Mouse (Mus musculus) liver, adult 2 months (tissue): ENCODE measurements around the gene Mief2. TPM values are rescaled to one million over a fixed set of nuclear protein-coding genes. Genes with fewer than 3 reads are reported as not detected.
A peak's percentile ranks its signal among the peaks of the same experiment; 100 is the strongest.

Experiments
- DNase-seq: peaks from one replicate; pipeline ENCODE4 v3.0.0-alpha.2; 2011; ENCODE audit warnings: low read depth, low spot score; ENCODE audit errors: extremely low read depth
- H3K27ac ChIP-seq: fragments of 200-500 bp; replicated peaks from 2 replicates; pipeline ENCODE4 v1.5.1; 2012; ENCODE audit warnings: low read depth, mild to moderate bottlenecking, control low read depth, inconsistent platforms, low read length; ENCODE audit not compliant: insufficient read depth
- H3K27me3 ChIP-seq: fragments of 200-500 bp; 2 replicates; pipeline ENCODE4 v1.6.1; 2012; ENCODE audit warnings: mild to moderate bottlenecking, moderate library complexity, low read length, inconsistent platforms; ENCODE audit not compliant: control insufficient read depth, insufficient read depth
- H3K36me3 ChIP-seq: fragments of 200-500 bp; 2 replicates; pipeline ENCODE4 v1.6.1; 2012; ENCODE audit warnings: low read length, inconsistent platforms; ENCODE audit not compliant: control insufficient read depth, insufficient read depth
- H3K4me1 ChIP-seq: fragments of 200-500 bp; 2 replicates; pipeline ENCODE4 v1.6.1; 2011; ENCODE audit warnings: low read length; ENCODE audit not compliant: control insufficient read depth, insufficient read depth
- H3K4me3 ChIP-seq: fragments of 200-500 bp; 2 replicates; pipeline ENCODE4 v1.5.1; 2011; ENCODE audit warnings: low read depth, mild to moderate bottlenecking, control low read depth, low read length, moderate library complexity; ENCODE audit not compliant: insufficient read depth
- H3K79me2 ChIP-seq: fragments of 200-500 bp; 2 replicates; pipeline ENCODE4 v1.6.1; 2012; ENCODE audit warnings: inconsistent platforms, mild to moderate bottlenecking, low read length, moderate library complexity; ENCODE audit not compliant: control insufficient read depth, insufficient read depth
- H3K9ac ChIP-seq: fragments of 200-500 bp; 2 replicates; pipeline ENCODE4 v1.6.1; 2012; ENCODE audit warnings: low read depth, mild to moderate bottlenecking, control low read depth, inconsistent platforms, low read length
- CTCF ChIP-seq: fragments of 200-500 bp; IDR thresholded peaks from 2 replicates; pipeline ENCODE4 v1.5.1; 2011; ENCODE audit warnings: low read depth, low read length, control low read depth
- POLR2A ChIP-seq: fragments of 200-500 bp; IDR thresholded peaks from 2 replicates; pipeline ENCODE4 v1.6.1; 2011; ENCODE audit warnings: low read length, control low read depth; ENCODE audit not compliant: insufficient read depth; ENCODE audit errors: extremely low read depth
- WGBS: fragments of 180-500 bp; shearing (Covaris S2); methylation state at CpG from one replicate; pipeline ENCODE4 v1.1.7; 2018; 5-methylcytosine and 5-hydroxymethylcytosine counted together
- polyA plus RNA-seq: library from polyadenylated mRNA; depleted of rRNA; stranded (reverse); fragments of >200 nt; gene quantifications from 2 replicates; pipeline ENCODE4 v1.2.3, GENCODE M21; 2012
- total RNA-seq: library from RNA; depleted of rRNA; stranded (reverse); fragments of >200 nt; gene quantifications from 2 replicates; pipeline ENCODE4 v1.2.3, GENCODE M21; 2014

Mief2 gene
- total and polyA plus RNA-seq, 2 experiments: 13.1 to 26.3 TPM

- H3K79me2 ChIP-seq: peaks cover 18% of the 10 kb centered on the region
- no peak for DNase-seq
- WGBS: 72% methylated on average over 2 of the region's 2 CpGs
- H3K27me3 ChIP-seq: no peaks in the 10 kb centered on the region
- TF ChIP-seq POLR2A: no peak
- no peak for TF ChIP-seq CTCF
- no peak overlapping the region for H3K27ac ChIP-seq
- no peak overlapping the region for H3K9ac ChIP-seq
- no peak overlapping the region for H3K4me3 ChIP-seq
- no peaks in the 10 kb centered on the region for H3K36me3 ChIP-seq
- no peaks in the 10 kb centered on the region for H3K4me1 ChIP-seq
Measured at GRCm38 (mm10) chr11:60769322-60769721, 41.1 kb downstream of the Mief2 start.

- WGBS: 94% methylated on average over 3 of the region's 3 CpGs
- DNase-seq: no peak
Measured at GRCm38 (mm10) chr11:60770776-60771175, 42.6 kb downstream of the Mief2 start.

GRCm38 (mm10) chr11:60772161-60772560, 44.0 kb downstream of the Mief2 start:
- Histone ChIP-seq H3K27ac (no peak overlapping the region), H3K9ac (no peak overlapping the region), H3K79me2 (peaks cover 11% of the 10 kb centered on the region), H3K4me3 (no peak overlapping the region), H3K4me1 (peaks cover 7% of the 10 kb centered on the region; the same call in 1 of the 2 replicates), H3K27me3 (no peaks in the 10 kb centered on the region), H3K36me3 (no peaks in the 10 kb centered on the region)
- no peak for DNase-seq
- WGBS: 88% methylated on average over 4 of the region's 4 CpGs
- TF ChIP-seq CTCF (no peak), POLR2A (no peak)

More at GRCm38 (mm10) chr11:60770776-60771175, 42.6 kb downstream of the Mief2 start:
- no peaks in the 10 kb centered on the region for H3K36me3 ChIP-seq
- TF ChIP-seq CTCF (no peak), POLR2A (no peak)
- H3K9ac ChIP-seq: no peak overlapping the region
- H3K27ac ChIP-seq: no peak overlapping the region
- H3K4me3 ChIP-seq: no peak overlapping the region
- peaks cover 1% of the 10 kb centered on the region; the same call in 1 of the 2 replicates for H3K4me1 ChIP-seq
- peaks cover 11% of the 10 kb centered on the region for H3K79me2 ChIP-seq
- H3K27me3 ChIP-seq: no peaks in the 10 kb centered on the region

- H3K27me3 ChIP-seq: no peaks in the 10 kb centered on the region
- DNase-seq: no peak
- H3K4me1 ChIP-seq: peaks cover 20% of the 10 kb centered on the region
- H3K9ac ChIP-seq: no peak overlapping the region
- no peak overlapping the region for H3K4me3 ChIP-seq
- peaks cover 3% of the 10 kb centered on the region; the same call in 1 of the 2 replicates for H3K36me3 ChIP-seq
- H3K27ac ChIP-seq: no peak overlapping the region
- peaks cover 28% of the 10 kb centered on the region for H3K79me2 ChIP-seq
- WGBS: 91% methylated on average over 3 of the region's 3 CpGs
- no peak for TF ChIP-seq POLR2A
- TF ChIP-seq CTCF: no peak
Measured at GRCm38 (mm10) chr11:60774158-60774689, 46.0 kb downstream of the Mief2 start.

GRCm38 (mm10) chr11:60774841-60775240, 46.6 kb downstream of the Mief2 start:
- no peak overlapping the region for H3K9ac ChIP-seq
- TF ChIP-seq CTCF (no peak), POLR2A (no peak)
- DNase-seq: peak; percentile 61

GRCm38 (mm10) chr11:60775578-60775977, 47.4 kb downstream of the Mief2 start:
- Histone ChIP-seq H3K4me1 (peaks cover 29% of the 10 kb centered on the region), H3K27me3 (no peaks in the 10 kb centered on the region), H3K79me2 (peaks cover 34% of the 10 kb centered on the region; the same call in 1 of the 2 replicates), H3K4me3 (no peak overlapping the region), H3K36me3 (peaks cover 3% of the 10 kb centered on the region; the same call in 1 of the 2 replicates), H3K27ac (no peak overlapping the region), H3K9ac (no peak overlapping the region)
- DNase-seq: no peak
- WGBS: 58% methylated on average over 6 of the region's 6 CpGs
- TF ChIP-seq CTCF (no peak), POLR2A (no peak)

More at GRCm38 (mm10) chr11:60774841-60775240, 46.6 kb downstream of the Mief2 start:
- Histone ChIP-seq H3K4me3 (no peak overlapping the region), H3K36me3 (peaks cover 3% of the 10 kb centered on the region; the same call in 1 of the 2 replicates), H3K4me1 (peaks cover 26% of the 10 kb centered on the region), H3K79me2 (peaks cover 31% of the 10 kb centered on the region), H3K27ac (no peak overlapping the region), H3K27me3 (no peaks in the 10 kb centered on the region)
- 5% methylated on average over 1 of the region's 1 CpGs for WGBS
